Comparison of ENCODE assay signal across 19 mouse cellular contexts in the genomic region with DNA sequence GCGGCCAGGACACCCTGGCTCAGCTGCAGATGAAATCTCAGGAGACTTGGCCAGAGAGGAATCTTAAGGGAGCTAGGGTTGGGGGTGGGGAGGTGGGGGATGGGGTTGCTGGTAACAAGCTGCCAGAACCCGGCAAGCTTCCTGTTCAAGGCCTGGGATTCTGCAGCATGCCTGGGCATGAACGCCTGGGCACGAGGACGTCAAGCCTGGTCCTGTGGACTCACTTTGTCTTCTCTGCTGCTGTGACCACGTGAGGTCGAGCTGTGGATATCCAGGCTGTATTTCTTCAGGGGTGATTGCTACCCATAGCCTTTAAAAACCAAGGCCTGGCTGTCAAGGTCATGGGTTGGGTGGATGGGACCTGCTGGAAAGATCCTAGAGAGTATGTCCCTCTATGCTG.
DNase-seq lines count a peak whose midpoint lies in the region; ATAC-seq lines count a peak whose summit lies in the region.
"Had no signal": no experiment of that assay in that cellular context is flagged by ENCODE, and none has a peak within 500 bp of the region (broad histone marks: within the 10 kb centered on the region; RNA-seq: fewer than 3 reads in every experiment).

No protein-coding gene starts in this region.

- 88% methylated on average over 7 of the region's 7 CpGs for WGBS in forebrain, embryonic 10.5 days
- WGBS in forebrain, embryonic 15.5 days = 85% methylated on average over 7 of the region's 7 CpGs
- 78% methylated on average over 7 of the region's 7 CpGs for WGBS in limb, embryonic 10.5 days

- no peak overlapping the region for H3K9ac ChIP-seq in forebrain, embryonic 15.5 days (replicated peaks)
- H3K9ac ChIP-seq: heart, embryonic 15.5 days; intestine, embryonic 15.5 days; kidney, embryonic 15.5 days; liver, postnatal 0 days; stomach, embryonic 15.5 days had no signal

- H3K4me1 ChIP-seq in forebrain, embryonic 10.5 days = peaks cover 39% of the 10 kb centered on the region
- peaks cover 45% of the 10 kb centered on the region for H3K4me1 ChIP-seq in forebrain, embryonic 15.5 days
- peaks cover 47% of the 10 kb centered on the region for H3K4me1 ChIP-seq in limb, embryonic 10.5 days

- DNase-seq in forebrain, embryonic 10.5 days (ENCODE audit: extremely low spot score, low spot score) = no peak
- DNase-seq in urinary bladder, adult 18-20 months (ENCODE audit: low spot score in 2 of 2) = peak; percentile 39 to 60
- no peak for DNase-seq in urinary bladder, postnatal 4 days (ENCODE audit: low spot score in 2 of 2)
- DNase-seq in R1 (ENCODE audit: low read depth, low spot score) = peak; percentile 86
- DNase-seq in limb, embryonic 10.5 days (ENCODE audit: low spot score) = no peak
- DNase-seq in yolk sac, embryonic 10.5 days (ENCODE audit: low spot score) = no peak
- DNase-seq: cerebellum, adult 11-12 months; cerebellum, postnatal 36 days; layer of hippocampus, postnatal 36 days; liver; liver, postnatal 0 days; lung, postnatal 14 days had no signal

- ATAC-seq in forebrain, embryonic 15.5 days (replicated peaks) = no peak
- ATAC-seq: intestine, embryonic 15.5 days; liver, postnatal 0 days; midbrain, embryonic 16.5 days had no signal

- no peaks in the 10 kb centered on the region for H3K9me3 ChIP-seq in forebrain, embryonic 10.5 days
- H3K9me3 ChIP-seq in forebrain, embryonic 15.5 days = no peaks in the 10 kb centered on the region
- no peaks in the 10 kb centered on the region for H3K9me3 ChIP-seq in limb, embryonic 10.5 days (replicated peaks)
- H3K9me3 ChIP-seq: heart, embryonic 15.5 days; intestine, embryonic 15.5 days; kidney, embryonic 15.5 days; megakaryocyte, embryonic 14.5 days; stomach, embryonic 15.5 days had no signal

- H3K27ac ChIP-seq in forebrain, embryonic 10.5 days = peak overlapping the region; percentile 53
- H3K27ac ChIP-seq in forebrain, embryonic 15.5 days (replicated peaks) = no peak overlapping the region
- H3K27ac ChIP-seq in limb, embryonic 10.5 days = 0 out of 2 replicates have a peak overlapping the region, but pooled peaks have one; percentile 15
- H3K27ac ChIP-seq: heart, embryonic 15.5 days; intestine, embryonic 15.5 days; kidney, embryonic 15.5 days; stomach, embryonic 15.5 days had no signal

- no peak overlapping the region for H3K4me2 ChIP-seq in forebrain, embryonic 15.5 days (replicated peaks)
- H3K4me2 ChIP-seq: heart, embryonic 15.5 days; intestine, embryonic 15.5 days; kidney, embryonic 15.5 days; stomach, embryonic 15.5 days had no signal

- peaks cover 73% of the 10 kb centered on the region for H3K36me3 ChIP-seq in forebrain, embryonic 10.5 days (replicated peaks)
- H3K36me3 ChIP-seq in forebrain, embryonic 15.5 days = no peaks in the 10 kb centered on the region
- peaks cover 85% of the 10 kb centered on the region for H3K36me3 ChIP-seq in limb, embryonic 10.5 days
- H3K36me3 ChIP-seq: intestine, embryonic 15.5 days had no signal

- no peaks in the 10 kb centered on the region for H3K27me3 ChIP-seq in forebrain, embryonic 10.5 days (ENCODE audit: poor library complexity, severe bottlenecking)
- H3K27me3 ChIP-seq in forebrain, embryonic 15.5 days = no peaks in the 10 kb centered on the region
- no peaks in the 10 kb centered on the region for H3K27me3 ChIP-seq in limb, embryonic 10.5 days (ENCODE audit: low read depth, poor library complexity, severe bottlenecking)
- H3K27me3 ChIP-seq: heart, embryonic 15.5 days; intestine, embryonic 15.5 days; kidney, embryonic 15.5 days; megakaryocyte, embryonic 14.5 days; stomach, embryonic 15.5 days had no signal

- H3K4me3 ChIP-seq in forebrain, embryonic 10.5 days = no peak overlapping the region
- H3K4me3 ChIP-seq in forebrain, embryonic 15.5 days = no peak overlapping the region
- no peak overlapping the region for H3K4me3 ChIP-seq in limb, embryonic 10.5 days
- H3K4me3 ChIP-seq: heart, embryonic 15.5 days; intestine, embryonic 15.5 days; kidney, embryonic 15.5 days; megakaryocyte, embryonic 14.5 days; stomach, embryonic 15.5 days had no signal

Comparison
In these comparisons a context has a peak if more than half of its experiments do, and no peak if none do; other contexts are left out.
1. DNase-seq: peak in urinary bladder, adult 18-20 months (2 of 2) and R1 (single experiment); none in forebrain, embryonic 10.5 days (single experiment), urinary bladder, postnatal 4 days (0 of 2), limb, embryonic 10.5 days (single experiment) and yolk sac, embryonic 10.5 days (single experiment).